In the genomic region with DNA sequence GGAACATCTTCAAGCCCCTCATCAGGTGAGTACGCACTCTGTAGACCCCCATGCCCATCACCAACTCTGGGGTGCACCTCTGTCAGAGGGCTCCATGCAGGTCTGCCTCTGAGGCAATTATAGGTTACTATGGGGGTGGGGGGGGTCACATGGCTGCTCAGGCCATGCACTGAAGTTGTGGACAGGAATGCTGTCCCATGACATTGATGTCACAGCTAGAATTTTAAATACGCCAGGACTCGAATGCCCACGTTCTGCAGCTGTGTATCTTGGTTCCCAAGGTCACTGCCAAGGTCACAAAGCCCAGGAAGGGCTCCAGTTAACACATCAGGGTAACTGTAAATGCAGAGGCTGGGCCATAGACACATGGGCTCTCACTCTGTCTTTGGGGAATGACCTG, we compare ENCODE assay signal across 24 mouse cellular contexts. TPM values are rescaled to one million over a fixed set of nuclear protein-coding genes. Genes with fewer than 3 reads are reported as not detected.
A peak's percentile ranks its signal among the peaks of the same experiment; 100 is the strongest.
DNase-seq lines count a peak whose midpoint lies in the region; ATAC-seq lines count a peak whose summit lies in the region.
"Had no signal": no experiment of that assay in that cellular context is flagged by ENCODE, and none has a peak within 500 bp of the region (broad histone marks: within the 10 kb centered on the region; RNA-seq: fewer than 3 reads in every experiment).

No protein-coding gene starts in this region.

- no peak overlapping the region for H3K9ac ChIP-seq in heart, embryonic 13.5 days
- no peak overlapping the region for H3K9ac ChIP-seq in heart, embryonic 15.5 days
- no peak overlapping the region for H3K9ac ChIP-seq in heart, embryonic 11.5 days (ENCODE audit: low read depth, low read length)
- H3K9ac ChIP-seq: embryonic facial prominence, embryonic 12.5 days; forebrain, embryonic 13.5 days had no signal

- H3K4me3 ChIP-seq in heart, embryonic 10.5 days: no peak overlapping the region
- H3K4me3 ChIP-seq in heart, embryonic 13.5 days: no peak overlapping the region
- H3K4me3 ChIP-seq in heart, embryonic 15.5 days: no peak overlapping the region
- H3K4me3 ChIP-seq in heart, embryonic 11.5 days (ENCODE audit: low read depth, low read length): no peak overlapping the region
- H3K4me3 ChIP-seq: embryonic facial prominence, embryonic 10.5 days; embryonic facial prominence, embryonic 12.5 days; forebrain, embryonic 13.5 days had no signal

- H3K9me3 ChIP-seq in heart, embryonic 10.5 days: no peaks in the 10 kb centered on the region
- no peaks in the 10 kb centered on the region for H3K9me3 ChIP-seq in heart, embryonic 13.5 days
- no peaks in the 10 kb centered on the region for H3K9me3 ChIP-seq in heart, embryonic 15.5 days (replicated peaks)
- no peaks in the 10 kb centered on the region for H3K9me3 ChIP-seq in heart, embryonic 11.5 days (replicated peaks; ENCODE audit: control insufficient read depth, low read length)
- H3K9me3 ChIP-seq: embryonic facial prominence, embryonic 10.5 days; embryonic facial prominence, embryonic 12.5 days; forebrain, embryonic 13.5 days had no signal

- no peak for ATAC-seq in heart, embryonic 13.5 days (ENCODE audit: extremely low read depth, insufficient number of reproducible peaks, low FRiP score, low TSS enrichment)
- peak; percentile 53; the same call in 1 of the 2 replicates for ATAC-seq in heart, embryonic 15.5 days (replicated peaks; ENCODE audit: insufficient number of reproducible peaks, insufficient read depth, low FRiP score, low read depth)
- no peak for ATAC-seq in heart, embryonic 11.5 days (replicated peaks; ENCODE audit: insufficient number of reproducible peaks, low FRiP score, low TSS enrichment)
- ATAC-seq: activated CD4-positive, CD25-positive, alpha-beta regulatory T cell, adult 4 months; CD4-positive, CD25-positive, alpha-beta regulatory T cell, adult 4 months; forebrain, embryonic 13.5 days; Patski had no signal

- WGBS in heart, embryonic 10.5 days: 64% methylated on average over 4 of the region's 4 CpGs
- WGBS in heart, embryonic 13.5 days: 52% methylated on average over 4 of the region's 4 CpGs
- 57% methylated on average over 4 of the region's 4 CpGs for WGBS in heart, embryonic 15.5 days
- WGBS in heart, embryonic 11.5 days (ENCODE audit: insufficient replicate concordance): 68% methylated on average over 4 of the region's 4 CpGs

- DNase-seq in heart, embryonic 10.5 days (ENCODE audit: low spot score): no peak
- no peak for DNase-seq in heart, postnatal 10 days
- DNase-seq in heart, postnatal 25 days (ENCODE audit: low spot score): no peak
- DNase-seq in heart, adult 18-20 months: no peak
- peak; percentile 24 for DNase-seq in heart, postnatal 4 days
- DNase-seq: adrenal gland, adult 8-10 months; adrenal gland, postnatal 14 days; adrenal gland, postnatal 36 days; B cell, adult 2 months; cerebellum, adult 11-12 months; cerebellum, adult 2 months; cerebellum, adult 9-10 months; cerebellum, postnatal 10 days; cerebellum, postnatal 25 days had no signal

- 0 out of 2 replicates have a peak, but pooled peaks cover under 1% of the 10 kb centered on the region for H3K36me3 ChIP-seq in heart, embryonic 10.5 days
- H3K36me3 ChIP-seq in heart, embryonic 13.5 days: no peaks in the 10 kb centered on the region
- H3K36me3 ChIP-seq in heart, embryonic 15.5 days: no peaks in the 10 kb centered on the region
- no peaks in the 10 kb centered on the region for H3K36me3 ChIP-seq in heart, embryonic 11.5 days (ENCODE audit: control insufficient read depth, insufficient read depth, low read length)
- H3K36me3 ChIP-seq: embryonic facial prominence, embryonic 10.5 days; embryonic facial prominence, embryonic 12.5 days; G1E had no signal

- H3K27me3 ChIP-seq in heart, embryonic 10.5 days (ENCODE audit: insufficient read depth, poor library complexity, severe bottlenecking): no peaks in the 10 kb centered on the region
- no peaks in the 10 kb centered on the region for H3K27me3 ChIP-seq in heart, embryonic 13.5 days (replicated peaks)
- no peaks in the 10 kb centered on the region for H3K27me3 ChIP-seq in heart, embryonic 15.5 days
- no peaks in the 10 kb centered on the region for H3K27me3 ChIP-seq in heart, embryonic 11.5 days (ENCODE audit: control insufficient read depth, insufficient read depth, low read length)
- H3K27me3 ChIP-seq: embryonic facial prominence, embryonic 12.5 days; forebrain, embryonic 13.5 days; Patski had no signal

- H3K27ac ChIP-seq in heart, embryonic 10.5 days: peak overlapping the region; percentile 70
- H3K27ac ChIP-seq in heart, embryonic 13.5 days (replicated peaks): 0 out of 2 replicates have a peak overlapping the region, but pooled peaks have one; percentile 15
- H3K27ac ChIP-seq in heart, embryonic 15.5 days: no peak overlapping the region
- no peak overlapping the region for H3K27ac ChIP-seq in heart, embryonic 11.5 days (ENCODE audit: low read depth, low read length)
- H3K27ac ChIP-seq: embryonic facial prominence, embryonic 10.5 days; embryonic facial prominence, embryonic 12.5 days; forebrain, embryonic 13.5 days had no signal

- no peak overlapping the region for H3K4me2 ChIP-seq in heart, embryonic 13.5 days
- no peak overlapping the region for H3K4me2 ChIP-seq in heart, embryonic 15.5 days
- H3K4me2 ChIP-seq in heart, embryonic 11.5 days: no peak overlapping the region
- H3K4me2 ChIP-seq: embryonic facial prominence, embryonic 12.5 days; forebrain, embryonic 13.5 days had no signal

- peaks cover 47% of the 10 kb centered on the region for H3K4me1 ChIP-seq in heart, embryonic 10.5 days
- H3K4me1 ChIP-seq in heart, embryonic 13.5 days: peaks cover 34% of the 10 kb centered on the region
- peaks cover 16% of the 10 kb centered on the region for H3K4me1 ChIP-seq in heart, embryonic 15.5 days (replicated peaks)
- H3K4me1 ChIP-seq in heart, embryonic 11.5 days (ENCODE audit: control insufficient read depth, insufficient read depth, low read length): peaks cover 18% of the 10 kb centered on the region; the same call in 1 of the 2 replicates
- H3K4me1 ChIP-seq: forebrain, embryonic 13.5 days had no signal

- intact Hi-C loops in heart, postnatal 10 days (cut with DNase I): no loop called here
- intact Hi-C loops in heart, postnatal 25 days (cut with DNase I): no loop called here

RNA-seq across cellular contexts. Expression of gene Arhgap8, which starts 26.0 kb away (rescaled TPM):
- 4.3 and 6.5 TPM in 2 replicates for polyA plus RNA-seq in heart, embryonic 10.5 days (2016; fragmentation: Nextera tagmentation; extraction: Ambion mirVana)
- 1 to 10 TPM; 1.6 to 2.0 TPM for total RNA-seq in heart, postnatal 10 days (2021)
- polyA plus RNA-seq in heart, embryonic 13.5 days (2015; fragmentation: Nextera tagmentation; extraction: Ambion mirVana): 4.1 and 5.5 TPM in 2 replicates
- total RNA-seq in heart, postnatal 25 days (2021): 1 to 10 TPM in 1 of 2 experiments, under 1 TPM in 1; 0.55 to 1.1 TPM
- polyA plus RNA-seq in heart, embryonic 15.5 days (2015; fragmentation: Nextera tagmentation; extraction: Ambion mirVana): 3.5 and 8.6 TPM in 2 replicates
- 1 to 10 TPM; 1.4 TPM for total RNA-seq in heart, adult 18-20 months (2021)
- 1 to 10 TPM; 3.8 to 4.0 TPM for total RNA-seq in heart, postnatal 4 days (2021)
- 2.7 TPM in 2 replicates for polyA plus RNA-seq in heart, embryonic 11.5 days (2014; fragmentation: Nextera tagmentation; extraction: Ambion mirVana)
- total RNA-seq: G1E had no signal
- polyA plus RNA-seq: activated CD4-positive, CD25-positive, alpha-beta regulatory T cell, adult 4 months; CD4-positive, CD25-positive, alpha-beta regulatory T cell, adult 4 months; G1E had no signal

Comparison
In these comparisons a context has a peak if more than half of its experiments do, and no peak if none do; other contexts are left out.
1. H3K27ac ChIP-seq: peak in heart, embryonic 10.5 days (single experiment) and heart, embryonic 13.5 days (single experiment); none in heart, embryonic 15.5 days (single experiment) and heart, embryonic 11.5 days (single experiment).